Mouse (Mus musculus) neural tube, embryonic 13.5 days (tissue): Measurements from ENCODE around the gene Mfsd9. TPM values are rescaled to one million over a fixed set of nuclear protein-coding genes. Genes with fewer than 3 reads are reported as not detected.

ENCODE experiments used
- ATAC-seq: fragments of 200-750 bp; cut with Nextera tagmentation; 2 replicates; pipeline ENCODE4 v1.8.0; 2017; ENCODE audit warnings: low read depth, mild to moderate bottlenecking, moderate TSS enrichment, moderate library complexity
- H3K27ac ChIP-seq: fragments of 300-500 bp; sonication (generic); replicated peaks from 2 replicates; pipeline ENCODE4 v1.5.1; 2015; ENCODE audit warnings: moderate library complexity, mild to moderate bottlenecking, inconsistent platforms
- H3K27me3 ChIP-seq: fragments of 300-500 bp; sonication (generic); 2 replicates; pipeline ENCODE4 v1.6.1; 2015; ENCODE audit warnings: mild to moderate bottlenecking, inconsistent platforms
- H3K36me3 ChIP-seq: fragments of 300-500 bp; sonication (generic); 2 replicates; pipeline ENCODE4 v1.6.1; 2015; ENCODE audit warnings: mild to moderate bottlenecking, inconsistent platforms
- H3K4me1 ChIP-seq: fragments of 300-500 bp; sonication (generic); replicated peaks from 2 replicates; pipeline ENCODE4 v1.6.1; 2015; ENCODE audit warnings: inconsistent platforms
- H3K4me2 ChIP-seq: fragments of 300-500 bp; sonication (generic); 2 replicates; pipeline ENCODE4 v1.6.1; 2015; ENCODE audit warnings: inconsistent platforms, mild to moderate bottlenecking, moderate library complexity
- H3K4me3 ChIP-seq: fragments of 300-500 bp; sonication (generic); 2 replicates; pipeline ENCODE4 v1.5.1; 2015; ENCODE audit warnings: mild to moderate bottlenecking, inconsistent platforms
- H3K9ac ChIP-seq: fragments of 300-500 bp; sonication (generic); 2 replicates; pipeline ENCODE4 v1.6.1; 2015; ENCODE audit warnings: moderate library complexity, mild to moderate bottlenecking, inconsistent platforms
- H3K9me3 ChIP-seq: fragments of 300-500 bp; sonication (generic); 2 replicates; pipeline ENCODE4 v1.6.1; 2016; ENCODE audit warnings: inconsistent platforms
- WGBS: fragments of 180-500 bp; shearing (Covaris S2); methylation state at CpG from one replicate; pipeline ENCODE4 v1.1.7; 2015; 5-methylcytosine and 5-hydroxymethylcytosine counted together
- polyA plus RNA-seq: library from polyadenylated mRNA; unstranded; fragments of >200 nt; fragmentation: Nextera tagmentation; extraction: Ambion mirVana; gene quantifications from 2 replicates; pipeline ENCODE4 v1.2.1, GENCODE M21; 2015

Gene Mfsd9
- polyA plus RNA-seq, 1 experiment from 2014 or later = 6.6 TPM

DNA sequence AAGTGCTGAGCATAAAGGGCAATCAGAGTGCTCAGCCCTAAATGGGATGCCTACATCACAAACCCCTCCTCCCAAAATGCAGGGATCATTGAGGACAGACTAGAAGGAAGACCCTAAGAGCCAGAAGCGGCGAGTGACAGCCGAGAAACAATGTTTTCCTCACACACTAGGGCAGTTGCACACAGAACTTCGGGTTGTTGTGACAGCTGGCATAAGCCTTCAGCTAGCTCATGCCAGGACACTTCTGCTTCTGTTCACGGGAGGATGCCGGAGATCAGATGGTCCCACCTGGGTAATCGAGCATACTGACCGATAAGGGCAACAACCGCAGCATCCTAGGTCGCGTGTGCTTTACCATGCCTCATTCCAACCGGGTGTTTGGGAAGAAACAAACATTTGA is 13.6 kb upstream of the Mfsd9 start:
- no peak overlapping the region for H3K4me2 ChIP-seq
- no peak overlapping the region for H3K4me3 ChIP-seq
- ATAC-seq = no peak
- no peak overlapping the region for H3K27ac ChIP-seq
- H3K9me3 ChIP-seq = no peaks in the 10 kb centered on the region
- no peaks in the 10 kb centered on the region for H3K4me1 ChIP-seq
- no peaks in the 10 kb centered on the region for H3K27me3 ChIP-seq
- H3K36me3 ChIP-seq = no peaks in the 10 kb centered on the region
- H3K9ac ChIP-seq = no peak overlapping the region
- WGBS = 87% methylated on average over 12 of the region's 12 CpGs

GRCm38 (mm10) chr1:40802759-40803158 is 12.3 kb upstream of the Mfsd9 start:
- Histone ChIP-seq H3K4me2 (no peak overlapping the region), H3K27ac (no peak overlapping the region), H3K4me3 (no peak overlapping the region), H3K36me3 (no peaks in the 10 kb centered on the region), H3K9me3 (no peaks in the 10 kb centered on the region), H3K27me3 (no peaks in the 10 kb centered on the region), H3K4me1 (no peaks in the 10 kb centered on the region), H3K9ac (no peak overlapping the region)
- no peak for ATAC-seq
- WGBS = 22% methylated on average over 3 of the region's 3 CpGs

DNA sequence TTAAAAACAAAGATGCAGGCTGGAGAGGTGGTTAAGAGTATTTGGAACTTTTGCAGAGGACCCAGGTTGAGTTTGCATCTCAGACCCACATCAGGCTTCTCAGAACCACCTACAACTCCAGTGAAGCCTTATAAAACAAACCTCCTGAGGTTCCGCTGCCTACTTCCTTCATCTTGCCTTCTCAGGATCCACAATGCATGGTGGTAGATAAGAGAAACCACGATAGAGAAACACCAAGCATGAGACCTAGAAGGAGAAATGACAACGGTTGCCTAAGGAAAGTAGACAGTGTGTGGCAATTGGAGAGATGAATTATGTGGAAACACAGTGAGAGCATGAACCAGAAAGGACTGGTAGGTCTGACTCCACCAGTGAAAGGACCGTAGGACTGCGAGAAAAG is 10.4 kb upstream of the Mfsd9 start:
- Histone ChIP-seq H3K27ac (no peak overlapping the region), H3K9me3 (no peaks in the 10 kb centered on the region), H3K4me2 (no peak overlapping the region), H3K27me3 (no peaks in the 10 kb centered on the region), H3K9ac (no peak overlapping the region), H3K4me3 (no peak overlapping the region), H3K36me3 (no peaks in the 10 kb centered on the region), H3K4me1 (no peaks in the 10 kb centered on the region)
- ATAC-seq = no peak
- 92% methylated on average over 5 of the region's 5 CpGs for WGBS

- Histone ChIP-seq H3K27me3 (no peaks in the 10 kb centered on the region), H3K4me3 (no peak overlapping the region), H3K4me1 (no peaks in the 10 kb centered on the region), H3K27ac (no peak overlapping the region), H3K4me2 (no peak overlapping the region), H3K36me3 (no peaks in the 10 kb centered on the region), H3K9ac (no peak overlapping the region), H3K9me3 (no peaks in the 10 kb centered on the region)
- WGBS = 87% methylated on average over 8 of the region's 8 CpGs
- ATAC-seq = no peak
Measured at GRCm38 (mm10) chr1:40799121-40799520, 8.6 kb upstream of the Mfsd9 start.

- WGBS = 13% methylated on average over 5 of the region's 5 CpGs
- Histone ChIP-seq H3K4me3 (no peak overlapping the region), H3K9me3 (no peaks in the 10 kb centered on the region), H3K4me1 (no peaks in the 10 kb centered on the region), H3K4me2 (no peak overlapping the region), H3K9ac (no peak overlapping the region), H3K27ac (no peak overlapping the region), H3K36me3 (no peaks in the 10 kb centered on the region), H3K27me3 (peaks cover 5% of the 10 kb centered on the region; the same call in 1 of the 2 replicates)
- ATAC-seq = peak; percentile 63; the same call in 1 of the 2 replicates
Measured at GRCm38 (mm10) chr1:40797348-40797747, 6.9 kb upstream of the Mfsd9 start.

DNA sequence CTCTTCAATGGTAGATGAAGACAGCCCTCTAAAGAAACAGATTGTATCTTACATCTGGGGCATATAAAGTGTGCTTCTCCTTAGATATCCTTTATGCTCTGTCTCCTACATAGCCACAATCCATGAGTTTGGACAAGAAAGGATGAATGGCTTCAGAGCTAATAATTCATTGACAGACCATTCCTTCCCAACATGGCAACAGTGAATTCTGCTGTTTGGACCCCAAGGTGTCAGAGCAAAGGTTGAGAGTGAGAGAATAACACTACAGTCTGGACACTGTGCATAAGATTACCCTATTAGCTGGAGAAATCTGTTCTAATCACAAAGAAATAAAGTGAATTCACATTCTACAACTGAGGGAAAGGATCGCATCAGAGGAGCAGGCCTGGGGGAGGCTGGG is 5.0 kb upstream of the Mfsd9 start:
- 95% methylated on average over 1 of the region's 1 CpGs for WGBS
- Histone ChIP-seq H3K4me1 (peaks cover 7% of the 10 kb centered on the region), H3K27ac (no peak overlapping the region), H3K9me3 (no peaks in the 10 kb centered on the region), H3K27me3 (peaks cover 5% of the 10 kb centered on the region; the same call in 1 of the 2 replicates), H3K4me3 (no peak overlapping the region), H3K4me2 (no peak overlapping the region), H3K9ac (no peak overlapping the region), H3K36me3 (no peaks in the 10 kb centered on the region)
- no peak for ATAC-seq

- H3K36me3 ChIP-seq = no peaks in the 10 kb centered on the region
- peaks cover 20% of the 10 kb centered on the region for H3K4me1 ChIP-seq
- WGBS = 18% methylated on average over 5 of the region's 5 CpGs
- H3K9me3 ChIP-seq = no peaks in the 10 kb centered on the region
- peak; percentile 49 for ATAC-seq
- H3K4me2 ChIP-seq = peak overlapping the region; percentile 78
- 0 out of 2 replicates have a peak overlapping the region, but pooled peaks have one; percentile 28 for H3K27ac ChIP-seq
- peak overlapping the region; percentile 69 for H3K4me3 ChIP-seq
- H3K9ac ChIP-seq = peak overlapping the region; percentile 65
- H3K27me3 ChIP-seq = peaks cover 5% of the 10 kb centered on the region; the same call in 1 of the 2 replicates
Measured at GRCm38 (mm10) chr1:40789666-40790233, 737 bp downstream of the Mfsd9 start.

DNA sequence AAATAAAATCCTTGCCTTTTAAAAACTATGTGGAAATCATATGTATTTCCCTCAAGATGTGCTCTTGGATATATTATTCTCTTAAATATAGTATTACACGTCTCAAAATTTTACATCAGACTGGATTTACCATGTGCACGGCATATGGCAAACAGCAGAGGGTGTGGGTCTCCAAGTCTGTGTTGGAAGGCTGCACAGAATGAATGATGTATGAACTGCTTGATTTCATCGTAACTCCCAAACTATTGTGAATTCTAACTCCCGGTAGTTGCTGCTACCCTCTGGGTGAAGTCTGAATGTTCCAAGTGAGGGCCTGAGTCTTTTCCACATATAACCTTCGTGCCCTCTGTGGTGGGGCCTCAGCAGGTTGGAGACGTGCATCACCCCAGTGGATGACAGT is 1.5 kb downstream of the Mfsd9 start:
- no peak for ATAC-seq
- Histone ChIP-seq H3K27me3 (peaks cover 4% of the 10 kb centered on the region; the same call in 1 of the 2 replicates), H3K9me3 (no peaks in the 10 kb centered on the region), H3K9ac (peak overlapping the region; percentile 6; the same call in 1 of the 2 replicates), H3K4me3 (no peak overlapping the region), H3K4me1 (peaks cover 20% of the 10 kb centered on the region), H3K27ac (no peak overlapping the region), H3K4me2 (peak overlapping the region; percentile 78; the same call in 1 of the 2 replicates), H3K36me3 (no peaks in the 10 kb centered on the region)
- WGBS = 83% methylated on average over 6 of the region's 6 CpGs

DNA sequence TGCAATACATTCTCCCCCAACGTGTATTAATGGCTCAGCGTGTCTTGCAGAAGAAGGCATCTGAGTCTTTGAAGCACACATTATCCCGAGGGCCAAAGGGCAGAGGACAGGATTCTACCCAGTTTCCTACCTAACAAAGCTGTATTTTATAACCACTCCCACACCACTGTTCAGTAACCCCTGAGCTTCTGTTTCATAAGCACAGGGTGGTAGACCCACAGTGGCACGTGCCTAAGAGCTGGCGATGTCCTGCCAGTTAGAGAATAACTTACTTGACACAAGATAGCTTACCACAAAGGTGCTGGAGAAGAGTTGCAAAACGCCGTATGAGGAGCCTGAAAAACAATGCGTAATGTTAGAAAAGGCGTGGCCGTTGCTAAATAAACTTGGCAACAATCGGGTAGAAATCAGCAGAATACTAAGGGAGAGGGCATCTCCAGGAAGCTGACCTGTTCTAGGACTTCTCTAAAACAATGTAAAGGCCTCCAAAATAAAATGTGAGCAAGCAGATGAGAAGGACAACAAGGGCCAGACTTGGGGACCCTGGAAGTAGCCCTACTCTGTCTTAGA is 4.5 kb downstream of the Mfsd9 start:
- Histone ChIP-seq H3K36me3 (peaks cover 4% of the 10 kb centered on the region; the same call in 1 of the 2 replicates), H3K4me2 (no peak overlapping the region), H3K27ac (no peak overlapping the region), H3K4me1 (peaks cover 16% of the 10 kb centered on the region), H3K27me3 (no peaks in the 10 kb centered on the region), H3K9ac (no peak overlapping the region), H3K9me3 (no peaks in the 10 kb centered on the region), H3K4me3 (no peak overlapping the region)
- 84% methylated on average over 11 of the region's 11 CpGs for WGBS
- no peak for ATAC-seq

DNA sequence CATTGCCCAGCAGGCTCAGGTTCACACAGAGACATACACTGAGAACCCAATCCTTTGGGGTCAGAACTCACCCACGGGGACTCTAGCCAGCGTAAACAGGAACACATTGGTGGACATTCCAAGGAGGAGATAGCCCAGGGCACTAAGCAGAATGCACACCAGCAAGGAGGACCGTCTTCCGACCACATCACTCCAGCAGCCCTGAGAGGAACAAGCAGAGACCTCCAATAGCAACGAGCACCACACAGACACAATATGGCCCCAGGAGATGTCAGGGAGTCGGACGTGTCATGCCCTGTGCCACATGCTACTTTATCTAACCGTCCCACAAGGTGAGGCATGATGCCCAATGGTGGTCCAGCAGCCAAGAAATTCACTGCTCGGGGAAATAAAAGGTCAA is 6.2 kb downstream of the Mfsd9 start:
- H3K4me1 ChIP-seq = peaks cover 4% of the 10 kb centered on the region
- H3K27ac ChIP-seq = no peak overlapping the region
- no peak overlapping the region for H3K4me2 ChIP-seq
- no peaks in the 10 kb centered on the region for H3K27me3 ChIP-seq
- ATAC-seq = no peak
- 85% methylated on average over 9 of the region's 9 CpGs for WGBS
- peaks cover 19% of the 10 kb centered on the region for H3K36me3 ChIP-seq
- H3K9ac ChIP-seq = no peak overlapping the region
- H3K4me3 ChIP-seq = no peak overlapping the region
- no peaks in the 10 kb centered on the region for H3K9me3 ChIP-seq

- Histone ChIP-seq H3K9me3 (peaks cover 6% of the 10 kb centered on the region), H3K27me3 (no peaks in the 10 kb centered on the region), H3K9ac (no peak overlapping the region), H3K4me3 (no peak overlapping the region), H3K4me1 (no peaks in the 10 kb centered on the region), H3K36me3 (peaks cover 28% of the 10 kb centered on the region), H3K27ac (no peak overlapping the region), H3K4me2 (no peak overlapping the region)
- WGBS = 89% methylated on average over 7 of the region's 7 CpGs
- no peak for ATAC-seq
Measured at GRCm38 (mm10) chr1:40783450-40783849, 7.0 kb downstream of the Mfsd9 start.

- WGBS = 89% methylated on average over 3 of the region's 3 CpGs
- Histone ChIP-seq H3K36me3 (peaks cover 41% of the 10 kb centered on the region), H3K9ac (no peak overlapping the region), H3K4me1 (no peaks in the 10 kb centered on the region), H3K27me3 (no peaks in the 10 kb centered on the region), H3K4me2 (no peak overlapping the region), H3K9me3 (peaks cover 7% of the 10 kb centered on the region), H3K4me3 (no peak overlapping the region), H3K27ac (no peak overlapping the region)
- no peak for ATAC-seq
Measured at GRCm38 (mm10) chr1:40776763-40777162, 13.7 kb downstream of the Mfsd9 start.

GRCm38 (mm10) chr1:40776102-40776501 is 14.4 kb downstream of the Mfsd9 start:
- H3K27ac ChIP-seq = no peak overlapping the region
- no peaks in the 10 kb centered on the region for H3K4me1 ChIP-seq
- no peak overlapping the region for H3K4me3 ChIP-seq
- no peaks in the 10 kb centered on the region for H3K27me3 ChIP-seq
- peaks cover 38% of the 10 kb centered on the region for H3K36me3 ChIP-seq
- 74% methylated on average over 2 of the region's 2 CpGs for WGBS
- H3K9ac ChIP-seq = no peak overlapping the region
- no peak overlapping the region for H3K4me2 ChIP-seq
- ATAC-seq = no peak
- peaks cover 7% of the 10 kb centered on the region for H3K9me3 ChIP-seq
